Mouse (Mus musculus): Measurements from ENCODE around the gene Vmn1r68.
A peak's percentile ranks its signal among the peaks of the same experiment; 100 is the strongest.

The Vmn1r68 gene

DNA sequence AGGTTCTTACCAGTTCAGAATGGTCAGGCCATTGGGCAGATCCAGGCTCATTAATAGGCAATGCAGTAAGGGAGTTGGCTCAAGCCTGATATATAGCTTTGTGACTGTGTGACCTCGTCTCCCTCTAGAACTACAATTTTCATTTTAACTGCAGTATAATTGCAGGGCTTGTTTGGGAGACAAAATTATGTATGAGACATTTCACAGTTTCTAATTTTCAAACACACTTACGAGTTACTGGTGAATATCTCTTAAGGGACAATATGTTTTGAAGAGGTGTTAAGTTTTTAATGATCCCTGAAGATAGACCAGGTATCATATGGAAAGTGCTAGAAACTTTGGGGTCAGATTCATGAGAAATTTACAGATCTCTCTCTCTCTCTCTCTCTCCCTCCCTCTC lies at the start of gene Vmn1r68:
TSS of gene Vmn1r68 (minus strand) at position 101 of the 400 bp plus-strand sequence.
- DNase-seq, result no peak

DNA sequence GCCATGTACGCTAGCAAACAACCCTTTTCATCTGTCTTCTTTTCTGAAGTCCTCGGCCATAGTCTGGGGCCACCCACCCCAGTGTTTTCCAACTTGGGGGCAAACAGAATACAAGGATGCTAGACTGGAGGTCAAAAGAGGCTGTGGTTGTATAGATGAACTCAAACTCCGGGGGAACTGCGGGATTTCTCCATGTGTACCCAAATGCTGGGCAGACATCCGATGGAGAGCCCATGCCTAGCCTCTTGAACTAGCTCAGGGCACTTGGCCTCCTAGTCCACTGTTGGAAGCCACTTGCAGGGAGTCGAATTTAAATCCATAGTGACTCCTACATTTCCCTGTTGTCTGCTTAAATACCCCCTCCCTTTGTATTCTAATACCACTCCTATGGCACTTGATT lies 62.7 kb downstream of the Vmn1r68 start:
- no peak for DNase-seq

DNA sequence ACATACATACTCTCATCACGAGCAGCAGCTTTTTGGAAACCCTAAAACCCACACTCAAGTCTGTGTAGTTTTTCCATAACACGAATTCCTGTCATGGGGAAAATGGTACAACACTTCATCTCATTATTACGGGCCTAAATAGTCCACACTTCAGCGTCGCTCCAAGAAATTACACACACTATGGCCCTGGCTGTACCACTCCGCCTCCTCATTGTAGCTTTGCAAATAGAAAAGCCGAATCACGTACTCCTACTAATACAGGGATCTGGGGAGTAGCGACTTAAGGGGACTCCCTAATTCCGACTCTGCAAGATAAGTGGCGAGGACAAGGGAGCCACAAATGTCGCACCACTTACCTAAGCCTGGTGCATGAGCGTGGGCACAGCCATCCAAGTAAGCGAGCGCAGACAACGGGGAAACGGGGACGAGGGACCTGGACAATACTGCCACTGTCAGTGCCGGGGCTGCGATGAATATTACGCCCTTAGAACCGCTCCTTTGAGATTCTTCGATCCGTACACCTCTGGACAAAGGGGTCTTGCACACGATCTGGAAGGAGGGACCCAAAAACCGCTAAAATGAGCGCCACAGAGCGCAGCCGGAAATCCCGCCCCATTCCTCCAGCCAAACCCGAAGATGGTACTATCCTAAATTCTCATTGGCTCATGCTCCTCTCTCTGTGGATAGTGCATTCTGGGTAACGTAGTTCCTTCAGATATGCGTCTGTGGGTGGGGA lies 63.3 kb downstream of the Vmn1r68 start, which contains the start of gene Zik1:
TSS of gene Zik1 (minus strand) at position 609 of the 736 bp plus-strand sequence.
- peak; percentile 82 for DNase-seq

DNA sequence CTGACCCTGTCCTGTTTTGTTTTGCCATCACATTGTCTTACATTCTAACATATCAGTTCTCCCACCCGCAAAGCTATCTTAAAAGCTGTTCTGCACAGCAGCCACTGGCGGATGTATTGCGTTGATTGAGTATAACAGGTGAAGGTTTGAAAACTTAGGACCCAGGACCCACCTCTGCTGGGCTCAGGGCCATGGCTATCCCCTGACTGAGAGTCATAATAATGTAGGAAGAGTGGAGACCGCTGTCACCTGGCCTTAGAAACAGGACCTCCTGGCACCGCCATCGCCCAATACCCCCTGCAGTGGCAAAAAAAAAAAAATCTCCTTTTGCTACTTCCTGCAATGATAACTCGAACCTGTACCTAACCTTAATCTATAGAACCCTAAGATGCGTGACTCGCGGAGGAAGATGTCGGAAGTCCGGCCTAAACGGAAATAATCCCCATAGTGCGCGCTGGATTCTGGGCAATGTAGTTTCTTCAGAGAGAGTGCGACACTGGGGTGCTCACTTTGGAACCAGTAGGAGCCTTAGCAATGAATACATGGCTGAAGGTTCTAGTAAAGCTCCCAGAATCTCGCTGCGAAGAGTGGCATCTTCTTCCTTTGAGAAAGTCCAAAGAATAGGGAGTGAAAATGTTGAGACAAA lies 77.6 kb downstream of the Vmn1r68 start:
- peak; percentile 68 for DNase-seq

DNA sequence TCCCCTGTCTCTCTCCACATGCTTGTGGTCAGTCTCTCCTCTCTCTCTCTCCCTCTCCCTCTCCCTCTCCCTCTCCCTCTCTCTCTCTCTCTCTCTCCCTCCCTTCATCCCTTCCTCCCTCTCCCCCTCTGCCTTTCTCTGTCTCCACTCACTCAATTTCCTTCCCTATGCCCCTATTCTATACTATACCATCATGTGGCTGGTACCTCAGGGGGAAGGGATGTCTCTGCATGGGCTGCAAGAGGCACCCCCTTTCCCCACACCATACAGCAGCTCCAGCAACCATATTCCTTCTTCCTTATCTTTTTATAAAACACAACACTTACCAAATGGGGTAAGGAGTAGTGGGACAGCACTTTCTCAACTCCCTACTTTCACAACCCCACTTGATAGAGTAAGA lies 78.5 kb downstream of the Vmn1r68 start:
- DNase-seq, result no peak

DNA sequence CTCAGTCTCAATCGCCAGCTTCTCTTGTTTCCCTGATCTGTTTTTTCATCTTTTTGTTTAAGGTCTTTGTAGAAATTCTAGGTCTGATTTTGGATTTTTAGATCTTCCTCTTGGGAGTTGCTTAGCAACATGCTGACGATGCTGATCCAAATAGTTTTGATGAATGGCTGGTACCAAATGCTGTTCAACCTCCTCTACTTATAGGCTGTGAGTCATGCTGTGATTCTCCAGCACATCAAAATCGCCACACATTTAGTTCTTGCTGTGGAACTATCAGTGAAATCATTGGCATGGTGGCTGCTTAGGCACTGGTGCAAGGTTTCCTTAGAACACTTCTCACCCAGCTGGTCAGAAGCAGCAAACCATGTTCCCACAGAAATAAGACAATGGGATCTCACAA lies 100.1 kb downstream of the Vmn1r68 start:
- DNase-seq, result no peak

All from cerebellum, adult 9-11 months (tissue).